Mouse (Mus musculus): ENCODE data around the gene Mmrn1. TPM values are rescaled to one million over a fixed set of nuclear protein-coding genes. Genes with fewer than 3 reads are reported as not detected.
"Not testable (repeated sequence)": the region's sequence is repeated elsewhere in the genome, so short reads cannot be mapped to it uniquely, and the experiment has no call there.

The Mmrn1 gene
- 0.33 and 2.9 TPM in 2 replicates for polyA plus RNA-seq (2012; ENCODE audit: insufficient read depth, insufficient read length, missing spikeins)

GRCm38 (mm10) chr6:60924676-60925075 is at the start of gene Mmrn1:
Gene Mmrn1, plus strand, starts transcription at chr6:60924976.
- H3K4me3 ChIP-seq (ENCODE audit: insufficient read depth, low read depth, low read length); H3K27ac ChIP-seq (replicated peaks; ENCODE audit: low read depth, low read length); H3K4me1 ChIP-seq (ENCODE audit: control insufficient read depth, insufficient read depth, insufficient read length, low read length): not testable (repeated sequence)

GRCm38 (mm10) chr6:60880362-60880761 is 44.4 kb upstream of the Mmrn1 start:
- H3K4me3 ChIP-seq (ENCODE audit: insufficient read depth, low read depth, low read length): no peak overlapping the region
- H3K27ac ChIP-seq (replicated peaks; ENCODE audit: low read depth, low read length): no peak overlapping the region
- no peaks in the 10 kb centered on the region for H3K4me1 ChIP-seq (ENCODE audit: control insufficient read depth, insufficient read depth, insufficient read length, low read length)

- Histone ChIP-seq H3K27ac (replicated peaks; ENCODE audit: low read depth, low read length) (no peak overlapping the region), H3K4me3 (ENCODE audit: insufficient read depth, low read depth, low read length) (no peak overlapping the region), H3K4me1 (ENCODE audit: control insufficient read depth, insufficient read depth, insufficient read length, low read length) (no peaks in the 10 kb centered on the region)
These were observed 43.2 kb upstream of the Mmrn1 start for GRCm38 (mm10) chr6:60881534-60881933.

GRCm38 (mm10) chr6:60907272-60907671 is 17.5 kb upstream of the Mmrn1 start:
- Histone ChIP-seq H3K4me3 (ENCODE audit: insufficient read depth, low read depth, low read length) (no peak overlapping the region), H3K27ac (replicated peaks; ENCODE audit: low read depth, low read length) (no peak overlapping the region), H3K4me1 (ENCODE audit: control insufficient read depth, insufficient read depth, insufficient read length, low read length) (no peaks in the 10 kb centered on the region)

GRCm38 (mm10) chr6:60931364-60931763 is 6.6 kb downstream of the Mmrn1 start:
- Histone ChIP-seq H3K4me3 (ENCODE audit: insufficient read depth, low read depth, low read length) (no peak overlapping the region), H3K4me1 (ENCODE audit: control insufficient read depth, insufficient read depth, insufficient read length, low read length) (no peaks in the 10 kb centered on the region), H3K27ac (replicated peaks; ENCODE audit: low read depth, low read length) (no peak overlapping the region)

- no peaks in the 10 kb centered on the region for H3K4me1 ChIP-seq (ENCODE audit: control insufficient read depth, insufficient read depth, insufficient read length, low read length)
- no peak overlapping the region for H3K27ac ChIP-seq (replicated peaks; ENCODE audit: low read depth, low read length)
- H3K4me3 ChIP-seq (ENCODE audit: insufficient read depth, low read depth, low read length): no peak overlapping the region
These were observed 10.1 kb downstream of the Mmrn1 start for GRCm38 (mm10) chr6:60934835-60935234.

GRCm38 (mm10) chr6:60935448-60936130 is 10.8 kb downstream of the Mmrn1 start:
- Histone ChIP-seq H3K4me3 (ENCODE audit: insufficient read depth, low read depth, low read length) (no peak overlapping the region), H3K27ac (replicated peaks; ENCODE audit: low read depth, low read length) (no peak overlapping the region), H3K4me1 (ENCODE audit: control insufficient read depth, insufficient read depth, insufficient read length, low read length) (no peaks in the 10 kb centered on the region)

GRCm38 (mm10) chr6:60944178-60944577 is 19.4 kb downstream of the Mmrn1 start:
- Histone ChIP-seq H3K4me1 (ENCODE audit: control insufficient read depth, insufficient read depth, insufficient read length, low read length) (peaks cover 4% of the 10 kb centered on the region), H3K4me3 (ENCODE audit: insufficient read depth, low read depth, low read length) (no peak overlapping the region), H3K27ac (replicated peaks; ENCODE audit: low read depth, low read length) (no peak overlapping the region)

GRCm38 (mm10) chr6:60944621-60945020 is 19.8 kb downstream of the Mmrn1 start:
- Histone ChIP-seq H3K27ac (replicated peaks; ENCODE audit: low read depth, low read length) (no peak overlapping the region), H3K4me1 (ENCODE audit: control insufficient read depth, insufficient read depth, insufficient read length, low read length) (peaks cover 4% of the 10 kb centered on the region), H3K4me3 (ENCODE audit: insufficient read depth, low read depth, low read length) (no peak overlapping the region)

- Histone ChIP-seq H3K27ac (replicated peaks; ENCODE audit: low read depth, low read length) (no peak overlapping the region), H3K4me1 (ENCODE audit: control insufficient read depth, insufficient read depth, insufficient read length, low read length) (no peaks in the 10 kb centered on the region)
These were observed 25.6 kb downstream of the Mmrn1 start for GRCm38 (mm10) chr6:60950415-60950814.

GRCm38 (mm10) chr6:60961285-60961684 is 36.5 kb downstream of the Mmrn1 start:
- H3K4me3 ChIP-seq (ENCODE audit: insufficient read depth, low read depth, low read length): no peak overlapping the region
- H3K27ac ChIP-seq (replicated peaks; ENCODE audit: low read depth, low read length): no peak overlapping the region

More at GRCm38 (mm10) chr6:60950415-60950814, 25.6 kb downstream of the Mmrn1 start:
- no peak overlapping the region for H3K4me3 ChIP-seq (ENCODE audit: insufficient read depth, low read depth, low read length)

GRCm38 (mm10) chr6:60961838-60962237 is 37.1 kb downstream of the Mmrn1 start:
- Histone ChIP-seq H3K27ac (replicated peaks; ENCODE audit: low read depth, low read length) (no peak overlapping the region), H3K4me1 (ENCODE audit: control insufficient read depth, insufficient read depth, insufficient read length, low read length) (no peaks in the 10 kb centered on the region)

More at GRCm38 (mm10) chr6:60961285-60961684, 36.5 kb downstream of the Mmrn1 start:
- no peaks in the 10 kb centered on the region for H3K4me1 ChIP-seq (ENCODE audit: control insufficient read depth, insufficient read depth, insufficient read length, low read length)

GRCm38 (mm10) chr6:60962668-60963067 is 37.9 kb downstream of the Mmrn1 start:
- Histone ChIP-seq H3K4me1 (ENCODE audit: control insufficient read depth, insufficient read depth, insufficient read length, low read length) (no peaks in the 10 kb centered on the region), H3K27ac (replicated peaks; ENCODE audit: low read depth, low read length) (no peak overlapping the region), H3K4me3 (ENCODE audit: insufficient read depth, low read depth, low read length) (no peak overlapping the region)

More at GRCm38 (mm10) chr6:60961838-60962237, 37.1 kb downstream of the Mmrn1 start:
- H3K4me3 ChIP-seq (ENCODE audit: insufficient read depth, low read depth, low read length): no peak overlapping the region

GRCm38 (mm10) chr6:60963726-60964125 is 39.0 kb downstream of the Mmrn1 start:
- no peaks in the 10 kb centered on the region for H3K4me1 ChIP-seq (ENCODE audit: control insufficient read depth, insufficient read depth, insufficient read length, low read length)
- H3K27ac ChIP-seq (replicated peaks; ENCODE audit: low read depth, low read length): no peak overlapping the region
- H3K4me3 ChIP-seq (ENCODE audit: insufficient read depth, low read depth, low read length): no peak overlapping the region

- H3K4me3 ChIP-seq (ENCODE audit: insufficient read depth, low read depth, low read length): no peak overlapping the region
- H3K27ac ChIP-seq (replicated peaks; ENCODE audit: low read depth, low read length): no peak overlapping the region
- H3K4me1 ChIP-seq (ENCODE audit: control insufficient read depth, insufficient read depth, insufficient read length, low read length): no peaks in the 10 kb centered on the region
These were observed 42.2 kb downstream of the Mmrn1 start for GRCm38 (mm10) chr6:60966931-60967330.

GRCm38 (mm10) chr6:60969407-60969806 is 44.6 kb downstream of the Mmrn1 start:
- H3K27ac ChIP-seq (replicated peaks; ENCODE audit: low read depth, low read length): no peak overlapping the region
- no peak overlapping the region for H3K4me3 ChIP-seq (ENCODE audit: insufficient read depth, low read depth, low read length)
- no peaks in the 10 kb centered on the region for H3K4me1 ChIP-seq (ENCODE audit: control insufficient read depth, insufficient read depth, insufficient read length, low read length)
